Mouse (Mus musculus) ES-Bruce4 (cell line): ENCODE results near the gene Adamts9. TPM values are rescaled to one million over a fixed set of nuclear protein-coding genes. Genes with fewer than 3 reads are reported as not detected.

ENCODE experiments used
- H3K27ac ChIP-seq: 2 replicates; pipeline ENCODE4 v1.5.1; 2012; ENCODE audit warnings: low read length, inconsistent platforms; ENCODE audit not compliant: insufficient read depth
- H3K27me3 ChIP-seq: 2 replicates; pipeline ENCODE4 v1.6.1; 2012; ENCODE audit warnings: mild to moderate bottlenecking, low read length, inconsistent platforms; ENCODE audit not compliant: control insufficient read depth, poor library complexity, insufficient read depth, severe bottlenecking
- H3K36me3 ChIP-seq: 2 replicates; pipeline ENCODE4 v1.6.1; 2012; ENCODE audit warnings: inconsistent platforms, mild to moderate bottlenecking, low read length, moderate library complexity; ENCODE audit not compliant: control insufficient read depth, poor library complexity, insufficient read depth, severe bottlenecking
- H3K4me1 ChIP-seq: one replicate; pipeline ENCODE4 v1.8.1; 2011; ENCODE audit warnings: low read length; ENCODE audit not compliant: control insufficient read depth, insufficient read depth
- H3K4me3 ChIP-seq: 2 replicates; pipeline ENCODE4 v1.5.1; 2011; ENCODE audit warnings: low read depth, mild to moderate bottlenecking, low read length
- H3K9ac ChIP-seq: 2 replicates; pipeline ENCODE4 v1.6.1; 2012; ENCODE audit warnings: low read depth, mild to moderate bottlenecking, inconsistent platforms; ENCODE audit not compliant: poor library complexity, severe bottlenecking
- H3K9me3 ChIP-seq: replicated peaks from 2 replicates; pipeline ENCODE4 v1.6.1; 2012; ENCODE audit warnings: mild to moderate bottlenecking, low read length, inconsistent platforms; ENCODE audit not compliant: control insufficient read depth, poor library complexity, insufficient read depth, severe bottlenecking
- CTCF ChIP-seq: IDR thresholded peaks from one replicate; pipeline ENCODE4 v1.8.1; 2011; ENCODE audit warnings: low read depth, low read length
- EP300 ChIP-seq: IDR thresholded peaks from 2 replicates; pipeline ENCODE4 v1.6.1; 2011; ENCODE audit warnings: low read depth, low read length; ENCODE audit not compliant: insufficient read depth
- POLR2A ChIP-seq: IDR thresholded peaks from one replicate; pipeline ENCODE4 v1.8.1; 2011; ENCODE audit warnings: low read length; ENCODE audit not compliant: insufficient read depth
- polyA plus RNA-seq: library from polyadenylated mRNA; stranded (reverse); fragments of >200 nt; gene quantifications from 2 replicates; pipeline ENCODE4 v1.2.4, GENCODE M21; 2011; ENCODE audit warnings: low read depth; ENCODE audit not compliant: missing spikeins, insufficient read depth, insufficient read length

Adamts9 gene
- polyA plus RNA-seq, 1 experiment, result 8.9 TPM

DNA sequence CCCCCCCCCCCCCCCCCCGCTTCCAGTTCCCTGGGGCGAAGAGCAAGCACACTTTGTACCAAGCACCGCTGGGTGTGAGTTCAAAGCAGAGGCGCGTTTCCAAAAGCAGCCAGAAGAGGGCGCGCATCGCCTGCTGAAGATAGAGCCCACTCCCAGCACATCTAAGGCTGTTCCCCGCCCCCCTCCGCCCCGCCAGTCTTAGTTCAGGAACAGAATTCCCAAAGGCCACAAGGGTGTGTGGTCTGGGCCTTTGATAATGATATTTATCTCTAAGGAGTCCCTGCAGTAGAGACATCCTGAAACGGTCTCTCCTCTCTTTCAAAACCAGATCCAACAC is 155.9 kb downstream of the Adamts9 start:
- TF ChIP-seq EP300 (no peak), CTCF (peak; percentile 86), POLR2A (no peak)
- no peaks in the 10 kb centered on the region for H3K36me3 ChIP-seq
- H3K4me1 ChIP-seq, result no peaks in the 10 kb centered on the region
- no peak overlapping the region for H3K27ac ChIP-seq
- H3K9me3 ChIP-seq, result no peaks in the 10 kb centered on the region
- H3K27me3 ChIP-seq, result no peaks in the 10 kb centered on the region
- no peak overlapping the region for H3K9ac ChIP-seq
- no peak overlapping the region for H3K4me3 ChIP-seq

DNA sequence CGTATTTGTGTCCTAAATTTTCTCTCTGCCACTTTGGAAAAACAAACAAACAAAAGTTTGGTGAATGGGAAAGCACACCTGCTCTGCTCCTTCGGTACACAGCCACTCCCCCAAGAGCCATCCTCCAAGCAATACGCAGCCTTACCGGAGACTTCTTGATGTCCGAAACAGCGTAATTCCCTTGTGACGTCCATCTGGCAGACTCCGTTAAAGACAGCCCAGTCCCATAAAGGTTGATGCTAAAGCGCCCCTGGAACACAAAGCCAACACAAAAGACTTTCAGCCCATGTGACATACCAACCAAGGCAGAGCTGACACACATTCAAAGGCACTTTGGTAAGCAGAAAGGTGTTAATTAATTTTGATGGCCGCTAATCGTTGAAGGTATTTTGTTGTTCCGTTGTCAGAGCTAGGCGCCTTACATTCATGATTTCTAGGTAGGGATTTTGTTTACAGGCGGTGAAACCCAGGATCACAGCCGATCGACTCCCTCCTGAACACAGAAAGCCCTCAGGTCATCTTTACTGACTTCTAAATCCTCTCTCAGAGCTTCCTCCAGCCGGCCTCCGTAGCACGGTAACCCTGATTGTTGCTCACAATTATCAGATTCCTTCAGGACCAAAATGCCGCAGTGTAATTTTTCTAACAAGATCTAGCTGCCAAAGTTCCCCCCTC is 156.5 kb downstream of the Adamts9 start:
- Histone ChIP-seq H3K9me3 (no peaks in the 10 kb centered on the region), H3K4me3 (peak overlapping the region; percentile 5; the same call in 1 of the 2 replicates), H3K4me1 (no peaks in the 10 kb centered on the region), H3K9ac (no peak overlapping the region), H3K36me3 (no peaks in the 10 kb centered on the region), H3K27ac (no peak overlapping the region), H3K27me3 (no peaks in the 10 kb centered on the region)
- no peak for TF ChIP-seq POLR2A
- no peak for TF ChIP-seq CTCF
- no peak for TF ChIP-seq EP300

- Histone ChIP-seq H3K4me3 (no peak overlapping the region), H3K36me3 (no peaks in the 10 kb centered on the region), H3K27ac (no peak overlapping the region), H3K9ac (no peak overlapping the region), H3K4me1 (no peaks in the 10 kb centered on the region), H3K9me3 (no peaks in the 10 kb centered on the region), H3K27me3 (no peaks in the 10 kb centered on the region)
- TF ChIP-seq CTCF, result peak; percentile 51
- TF ChIP-seq POLR2A, result no peak
Observed at GRCm38 (mm10) chr6:92784782-92785181, 158.5 kb downstream of the Adamts9 start.

DNA sequence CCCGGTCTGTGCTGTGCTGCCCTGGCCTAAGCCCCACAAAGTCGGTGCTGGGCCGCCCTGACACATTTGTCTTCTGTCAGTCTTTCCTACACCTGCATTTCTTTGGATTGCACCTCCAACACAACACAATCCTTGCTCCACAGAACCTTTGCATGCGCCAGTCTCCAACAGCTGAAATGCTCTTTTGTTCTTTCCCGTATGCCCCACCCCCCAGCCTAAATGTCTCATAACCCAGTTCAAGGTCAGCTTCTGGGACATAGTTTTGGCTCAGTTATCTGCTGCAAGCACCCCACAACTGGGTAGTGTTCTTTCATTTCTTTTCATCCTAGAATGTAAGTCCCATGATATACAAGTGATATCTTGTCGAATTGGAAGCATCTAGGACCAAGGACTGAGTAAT is 161.8 kb downstream of the Adamts9 start:
- no peak overlapping the region for H3K27ac ChIP-seq
- H3K4me1 ChIP-seq, result no peaks in the 10 kb centered on the region
- H3K9ac ChIP-seq, result no peak overlapping the region
- no peak overlapping the region for H3K4me3 ChIP-seq
- H3K27me3 ChIP-seq, result no peaks in the 10 kb centered on the region
- TF ChIP-seq EP300 (no peak), CTCF (no peak), POLR2A (no peak)
- no peaks in the 10 kb centered on the region for H3K36me3 ChIP-seq
- H3K9me3 ChIP-seq, result no peaks in the 10 kb centered on the region

GRCm38 (mm10) chr6:92779935-92780205 is 163.4 kb downstream of the Adamts9 start:
- Histone ChIP-seq H3K27me3 (no peaks in the 10 kb centered on the region), H3K9me3 (no peaks in the 10 kb centered on the region), H3K9ac (no peak overlapping the region), H3K4me1 (no peaks in the 10 kb centered on the region), H3K4me3 (no peak overlapping the region), H3K36me3 (no peaks in the 10 kb centered on the region), H3K27ac (no peak overlapping the region)
- no peak for TF ChIP-seq EP300

GRCm38 (mm10) chr6:92779140-92779934 is 164.0 kb downstream of the Adamts9 start:
- Histone ChIP-seq H3K9me3 (no peaks in the 10 kb centered on the region), H3K4me1 (no peaks in the 10 kb centered on the region), H3K27me3 (no peaks in the 10 kb centered on the region), H3K9ac (0 out of 2 replicates have a peak overlapping the region, but pooled peaks have one; percentile 20), H3K36me3 (no peaks in the 10 kb centered on the region), H3K27ac (peak overlapping the region; percentile 42; the same call in 1 of the 2 replicates), H3K4me3 (peak overlapping the region; percentile 40)
- TF ChIP-seq EP300 (0 out of 2 replicates have a peak, but pooled peaks have one; percentile 22), CTCF (no peak), POLR2A (peak; percentile 27)
